Mouse (Mus musculus): Measurements from ENCODE around the gene Zfp872. TPM values are rescaled to one million over a fixed set of nuclear protein-coding genes. Genes with fewer than 3 reads are reported as not detected.
"Not testable (repeated sequence)": the region's sequence is repeated elsewhere in the genome, so short reads cannot be mapped to it uniquely, and the experiment has no call there.

Zfp872 gene
- total RNA-seq, 4 experiments from 2014 or later: not detected

DNA sequence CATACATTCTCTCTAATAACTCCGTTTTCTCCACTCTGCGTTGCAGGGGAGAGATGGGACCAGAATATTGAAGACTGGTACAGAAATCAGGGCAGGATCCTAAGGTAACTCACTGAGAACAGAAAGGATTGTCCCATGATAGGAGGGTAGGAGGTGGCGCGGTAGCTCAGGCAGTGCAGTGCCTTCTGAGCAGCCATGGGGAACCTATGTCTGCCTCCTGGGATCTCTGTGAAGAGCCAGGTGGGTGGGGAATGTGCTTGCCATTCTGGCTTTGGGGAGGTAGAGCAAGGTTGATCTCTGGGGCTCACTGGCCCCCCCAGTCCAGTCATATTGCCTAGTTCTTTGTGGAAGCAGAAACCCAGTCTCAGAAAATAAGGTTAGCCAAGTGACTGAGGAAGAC, 20.1 kb upstream of the Zfp872 start:
- no peak for DNase-seq (ENCODE audit: low spot score in 2 of 2)

DNA sequence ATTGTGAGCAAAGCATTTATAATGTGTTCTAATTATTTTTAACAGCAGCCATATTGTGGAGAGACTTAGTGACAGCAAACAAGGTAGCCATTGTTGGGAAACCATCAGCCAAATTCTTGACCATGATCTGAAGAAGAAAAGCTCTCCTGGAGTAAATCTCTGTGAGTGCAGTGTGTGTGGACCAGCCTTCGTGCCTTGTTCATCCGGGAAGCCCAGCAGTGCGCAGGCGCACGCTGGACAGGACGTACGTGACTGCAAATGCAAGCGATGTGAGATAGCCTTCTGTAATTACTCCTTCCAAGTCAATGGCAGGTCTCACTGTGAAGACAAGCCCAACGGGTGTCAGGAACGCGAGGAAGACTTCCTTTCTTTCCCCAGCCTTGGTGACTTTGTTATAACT, 18.6 kb upstream of the Zfp872 start:
- no peak for DNase-seq (ENCODE audit: low spot score in 2 of 2)

- DNase-seq (ENCODE audit: low spot score in 2 of 2): no peak
Measured at GRCm38 (mm10) chr9:22172318-22172717, 15.6 kb upstream of the Zfp872 start.

DNA sequence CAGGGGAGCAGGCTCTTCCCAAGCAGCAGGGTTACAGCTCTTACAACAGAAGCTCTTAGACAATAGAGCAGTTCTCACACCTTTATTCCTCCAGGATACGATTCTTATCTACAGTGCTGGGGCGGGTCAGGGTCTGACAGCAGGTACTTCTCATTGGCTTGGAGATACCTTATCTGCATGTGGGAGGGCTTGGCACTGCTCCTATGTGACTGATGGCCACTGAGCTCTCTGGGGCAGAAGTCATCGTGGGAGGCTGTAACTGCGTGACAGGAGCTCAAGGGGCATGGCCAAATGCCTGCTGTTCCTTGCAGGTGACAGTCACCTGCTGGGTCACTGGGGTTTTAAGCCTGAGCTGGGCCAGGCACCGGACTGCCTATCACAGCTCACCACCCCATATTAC, 8.5 kb downstream of the Zfp872 start:
- no peak for DNase-seq (ENCODE audit: low spot score in 2 of 2)

DNA sequence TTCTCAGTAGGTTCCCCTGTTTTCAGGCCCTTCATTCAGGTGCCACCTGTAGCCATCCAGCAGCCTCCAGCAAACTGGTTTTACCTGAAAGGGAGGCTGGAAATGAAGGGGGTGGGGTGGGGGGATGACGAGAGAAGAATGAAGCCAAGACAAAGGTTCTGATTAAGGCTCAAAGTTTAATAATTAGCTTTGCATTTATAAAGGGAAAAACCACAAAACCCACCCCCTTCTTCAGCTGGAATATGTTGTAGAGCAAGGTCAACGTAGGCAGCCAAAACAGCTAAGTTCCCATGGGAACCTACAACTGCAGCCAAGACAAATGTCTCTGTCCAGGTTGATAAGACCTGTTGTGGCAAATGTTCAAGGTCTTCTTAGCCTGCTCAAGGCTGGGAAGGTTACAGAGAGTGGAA, 25.9 kb downstream of the Zfp872 start:
- DNase-seq (ENCODE audit: low spot score in 2 of 2): no peak

DNA sequence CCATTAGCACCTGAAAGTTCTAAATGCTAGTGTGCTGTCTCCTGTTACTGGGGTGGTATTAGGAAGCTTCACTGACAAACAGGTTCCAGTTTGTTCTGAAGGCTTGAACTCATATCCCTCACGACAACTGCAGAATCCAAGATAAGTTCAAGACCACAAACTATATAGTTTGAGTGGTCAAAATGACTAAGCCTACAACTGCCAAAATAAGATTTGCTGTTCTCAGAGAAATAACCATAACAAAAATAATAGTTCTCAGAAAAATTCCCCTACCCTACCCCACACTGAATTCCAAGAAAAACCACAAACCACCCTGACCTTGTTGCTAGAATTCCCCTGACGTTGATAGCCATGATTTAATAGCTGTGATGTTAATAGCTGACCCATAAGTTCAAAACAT, 26.7 kb downstream of the Zfp872 start:
- DNase-seq (ENCODE audit: low spot score in 2 of 2): no peak

GRCm38 (mm10) chr9:22216705-22217104, 28.8 kb downstream of the Zfp872 start:
- no peak for DNase-seq (ENCODE audit: low spot score in 2 of 2)

GRCm38 (mm10) chr9:22217858-22218493, 30.1 kb downstream of the Zfp872 start:
- no peak for DNase-seq (ENCODE audit: low spot score in 2 of 2)

DNA sequence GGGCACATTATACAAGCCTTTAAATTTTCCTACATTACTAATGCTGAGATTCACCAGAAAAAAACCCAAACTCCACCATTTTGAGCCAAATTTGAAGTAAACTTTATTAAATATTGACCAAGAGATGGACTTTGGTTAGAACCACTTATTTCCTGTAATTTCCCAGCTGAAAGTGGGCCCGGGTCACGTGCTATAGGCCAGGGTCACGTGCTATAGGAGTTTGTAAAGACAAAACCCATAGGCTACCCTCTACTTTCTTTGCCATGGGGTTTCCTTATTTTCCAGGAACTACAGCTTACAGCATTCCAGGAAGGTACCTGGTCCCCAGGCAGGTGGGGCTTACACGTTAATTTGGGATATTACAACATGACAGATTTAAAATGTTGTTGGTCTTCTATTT, 36.2 kb downstream of the Zfp872 start:
- DNase-seq (ENCODE audit: low spot score in 2 of 2): no peak

DNA sequence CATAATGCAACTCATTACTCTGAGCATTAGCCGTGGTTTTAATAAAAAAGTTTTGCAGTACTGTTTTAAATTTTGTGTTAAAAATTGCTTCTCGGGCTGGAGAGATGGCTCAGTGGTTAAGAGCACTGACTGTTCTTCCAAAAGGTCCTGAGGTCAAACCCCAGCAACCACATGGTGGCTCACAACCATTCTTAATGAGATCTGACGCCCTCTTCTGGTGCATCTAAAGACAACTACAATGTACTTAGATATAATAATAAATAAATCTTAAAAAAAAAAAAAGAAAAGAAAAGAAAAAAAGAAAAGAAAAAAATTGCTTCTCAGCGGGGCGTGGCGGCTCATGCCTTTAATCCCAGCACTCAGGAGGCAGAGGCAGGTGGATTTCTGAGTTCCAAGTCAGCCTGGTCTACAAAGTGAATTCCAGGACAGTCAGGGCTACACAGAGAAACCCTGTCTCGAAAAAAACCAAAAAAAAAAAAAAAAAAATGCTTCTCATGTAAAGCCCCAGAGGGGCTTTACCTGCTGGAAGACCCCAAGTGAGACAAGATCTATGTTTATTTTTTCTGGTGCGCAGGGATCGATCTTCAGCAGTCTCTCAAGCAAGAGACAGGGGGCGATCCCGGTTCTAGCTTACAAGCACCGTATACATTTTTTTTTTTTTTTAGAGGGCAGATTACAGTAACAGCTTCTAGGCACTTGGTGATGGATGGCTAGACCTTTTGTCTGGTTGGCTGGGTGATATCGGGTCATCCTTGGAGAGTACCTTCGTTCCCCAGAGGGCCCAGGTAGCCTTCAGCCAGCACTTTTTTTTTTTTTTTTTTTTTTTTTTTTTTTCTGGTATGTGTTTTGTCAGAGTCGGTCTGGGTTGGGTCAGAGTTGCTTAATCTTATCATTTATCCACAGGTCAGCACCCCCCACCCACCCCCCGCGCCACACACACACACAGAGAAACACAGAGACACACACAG, 36.9 kb downstream of the Zfp872 start:
- DNase-seq (ENCODE audit: low spot score in 2 of 2): no peak

DNA sequence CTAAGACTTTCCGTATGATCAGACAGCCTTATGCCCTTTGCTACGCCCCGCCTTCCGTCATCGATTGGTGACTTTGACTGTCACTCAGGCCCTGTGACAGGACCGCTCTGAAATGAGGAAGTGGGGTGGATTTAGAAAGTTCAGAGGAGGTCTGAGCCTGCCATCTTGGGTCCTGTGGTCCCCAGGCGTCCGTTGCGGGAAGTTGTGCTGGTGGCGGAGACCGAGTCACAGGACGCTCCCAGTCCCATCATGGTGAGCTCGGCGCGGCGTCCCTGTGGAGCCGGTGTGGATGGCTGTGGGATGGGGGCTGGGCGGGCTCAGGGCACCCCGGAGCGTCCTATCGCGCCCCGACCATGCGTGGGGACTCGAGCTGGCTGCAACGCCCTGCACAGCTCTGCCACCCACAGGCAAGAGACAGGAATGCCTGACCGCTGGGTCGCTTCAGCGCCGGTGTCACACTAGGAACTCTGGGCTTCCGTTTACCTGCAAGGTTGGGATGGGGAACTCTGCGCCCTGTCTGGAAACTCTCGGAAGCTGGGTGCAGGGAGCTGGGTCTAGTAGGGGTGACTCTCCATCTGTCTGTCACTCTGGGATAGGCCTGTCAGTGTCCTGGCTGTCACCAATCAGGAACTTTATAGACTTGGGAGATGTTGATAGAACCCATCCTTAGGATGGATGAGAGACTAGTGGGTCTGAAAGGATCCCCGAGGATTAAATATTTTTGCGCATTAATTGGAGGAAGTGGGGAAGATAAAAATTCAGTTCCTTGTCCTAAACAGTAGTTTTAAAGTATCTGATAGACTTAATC, 37.9 kb downstream of the Zfp872 start, which contains the start of gene Zfp809:
Zfp809 (plus strand) TSS at position 134 of the 808 bp plus-strand sequence.
- peak; percentile 98 to 99 for DNase-seq (ENCODE audit: low spot score in 2 of 2)

DNA sequence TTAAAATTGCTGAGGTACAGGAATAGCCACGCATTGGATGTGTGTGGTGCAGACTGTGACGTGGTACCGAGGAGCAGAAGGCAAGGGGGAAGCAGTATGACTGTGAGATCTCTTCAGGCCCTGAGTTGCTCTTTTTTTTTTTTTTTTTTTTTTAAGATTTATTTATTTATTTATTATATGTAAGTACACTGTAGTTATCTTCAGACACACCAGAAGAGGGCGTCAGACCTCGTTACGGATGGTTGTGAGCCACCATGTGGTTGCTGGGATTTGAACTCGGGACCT, 38.4 kb downstream of the Zfp872 start:
- DNase-seq (ENCODE audit: low spot score in 2 of 2): not testable (repeated sequence)

GRCm38 (mm10) chr9:22226846-22227245, 39.0 kb downstream of the Zfp872 start:
- DNase-seq (ENCODE audit: low spot score in 2 of 2): no peak

DNA sequence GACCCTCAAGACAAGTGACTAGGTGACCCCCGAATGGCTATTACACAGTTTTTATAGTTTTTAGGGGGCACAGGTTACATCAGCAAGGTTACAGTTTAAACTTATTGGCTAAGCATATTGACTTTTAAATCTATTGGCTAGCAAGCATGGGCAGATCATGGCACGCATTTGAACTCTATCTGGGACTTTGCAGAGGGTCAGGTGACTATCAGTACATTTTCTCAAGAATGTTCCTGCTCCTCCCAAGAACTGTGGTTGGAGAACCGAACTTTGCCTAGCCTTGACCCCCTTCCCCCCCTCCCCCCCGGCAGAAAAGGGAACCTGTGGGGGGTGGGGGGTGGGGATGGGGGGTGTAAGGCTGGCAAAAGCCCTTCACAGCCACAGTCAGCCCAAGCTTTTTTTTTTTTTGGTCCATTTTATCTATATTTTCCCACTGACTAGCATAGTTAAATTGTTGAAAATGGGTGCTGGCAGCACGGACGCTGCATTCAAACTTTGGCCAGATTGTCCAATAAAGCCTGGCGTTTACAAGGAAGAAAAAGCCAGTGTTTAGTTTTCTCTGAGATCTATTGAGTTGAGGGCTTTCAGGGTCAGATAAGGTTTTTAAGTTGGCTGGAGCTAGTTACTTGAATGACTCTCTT, 41.6 kb downstream of the Zfp872 start:
- no peak for DNase-seq (ENCODE audit: low spot score in 2 of 2)

GRCm38 (mm10) chr9:22230061-22230460, 42.2 kb downstream of the Zfp872 start:
- DNase-seq (ENCODE audit: low spot score in 2 of 2): no peak

- no peak for DNase-seq (ENCODE audit: low spot score in 2 of 2)
Measured at GRCm38 (mm10) chr9:22230556-22230955, 42.7 kb downstream of the Zfp872 start.

DNA sequence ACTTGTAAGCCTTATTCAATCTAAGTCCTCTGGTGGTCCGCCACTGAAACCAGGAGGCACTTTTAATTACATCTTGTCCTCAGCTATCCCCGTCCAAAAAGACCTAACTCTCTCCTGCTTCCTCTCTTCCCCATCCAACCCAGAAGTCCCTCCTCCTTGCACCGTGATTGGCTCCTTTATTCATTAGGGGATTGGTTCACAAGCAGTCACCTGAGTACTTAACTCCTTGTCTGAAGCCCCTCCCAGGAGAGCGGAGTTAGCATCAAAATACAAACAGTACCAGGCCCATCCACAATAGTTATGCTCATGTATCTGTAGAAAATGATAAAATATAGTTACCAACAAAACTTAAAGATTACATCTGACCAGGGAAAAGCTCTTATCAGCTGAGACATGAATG, 52.1 kb downstream of the Zfp872 start:
- no peak for DNase-seq (ENCODE audit: low spot score in 2 of 2)

DNA sequence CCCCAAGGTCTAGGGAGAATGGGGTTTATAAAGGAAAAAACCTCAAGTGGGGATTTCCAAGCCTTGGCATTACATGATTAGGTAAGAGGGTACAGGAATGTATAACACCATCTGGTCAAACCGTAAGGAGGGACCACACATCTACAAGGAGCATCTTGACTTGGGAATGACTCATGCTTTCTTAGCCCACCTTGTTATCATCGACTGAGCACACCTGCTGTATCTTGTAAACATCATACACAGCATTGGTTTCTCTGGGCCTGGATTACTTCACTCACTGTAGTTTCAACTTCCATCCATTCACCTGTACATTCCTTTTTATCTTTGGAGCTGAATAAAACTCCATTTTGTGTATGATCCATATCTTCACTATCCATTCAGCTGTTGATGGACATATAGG, 56.4 kb downstream of the Zfp872 start:
- DNase-seq (ENCODE audit: low spot score in 2 of 2): no peak

Measured in gastrocnemius, adult 8-10 months (tissue).